Mouse (Mus musculus): ENCODE results near the gene Snca. TPM values are rescaled to one million over a fixed set of nuclear protein-coding genes. Genes with fewer than 3 reads are reported as not detected.

Gene Snca
- polyA plus RNA-seq, 1 experiment from 2014 or later = 51.1 TPM

GRCm38 (mm10) chr6:60682233-60682632, 147.4 kb downstream of the Snca start:
- peak; percentile 22 for DNase-seq (ENCODE audit: low spot score)
- ATAC-seq = no peak
- WGBS = 33% methylated on average over 4 of the region's 4 CpGs

More at GRCm38 (mm10) chr6:60682233-60682632, 147.4 kb downstream of the Snca start:
- no peak overlapping the region for H3K9ac ChIP-seq (replicated peaks; ENCODE audit: low read depth)
- TF ChIP-seq CTCF (IDR thresholded peaks at IDR 0.05) (peak; percentile 57), EP300 (IDR thresholded peaks at IDR 0.05) (no peak)
- no peaks in the 10 kb centered on the region for H3K27me3 ChIP-seq (replicated peaks; ENCODE audit: insufficient read depth, low read length)
- no peaks in the 10 kb centered on the region for H3K4me1 ChIP-seq (ENCODE audit: insufficient read depth, low read depth, low read length)
- no peaks in the 10 kb centered on the region for H3K36me3 ChIP-seq (ENCODE audit: insufficient read depth, low read length)
- no peaks in the 10 kb centered on the region for H3K9me3 ChIP-seq (ENCODE audit: low read length)
- no peak overlapping the region for H3K4me3 ChIP-seq (ENCODE audit: low read depth, low read length)
- no peak overlapping the region for H3K4me2 ChIP-seq (replicated peaks; ENCODE audit: low read depth, low read length)
- H3K27ac ChIP-seq (ENCODE audit: low read length) = no peak overlapping the region

Other genes starting within 250 kb of the Snca start
- 7.1 and 7.4 TPM in 2 replicates for gene Mmrn1, start 95.1 kb upstream of the Snca start, polyA plus RNA-seq (2015; fragmentation: Nextera tagmentation; extraction: Ambion mirVana)